Mouse (Mus musculus) megakaryocyte, embryonic 14.5 days (primary cell): ENCODE results near the gene Ric8b.

Experiments
- FLI1 ChIP-seq: IDR thresholded peaks from 2 replicates; pipeline ENCODE4 v1.6.1; 2012; ENCODE audit warnings: low read length, inconsistent platforms, mixed read lengths
- GATA1 ChIP-seq: IDR thresholded peaks from 3 replicates; pipeline ENCODE4 v1.6.1; 2012; ENCODE audit warnings: mixed read lengths, low read length, inconsistent platforms, borderline replicate concordance

DNA sequence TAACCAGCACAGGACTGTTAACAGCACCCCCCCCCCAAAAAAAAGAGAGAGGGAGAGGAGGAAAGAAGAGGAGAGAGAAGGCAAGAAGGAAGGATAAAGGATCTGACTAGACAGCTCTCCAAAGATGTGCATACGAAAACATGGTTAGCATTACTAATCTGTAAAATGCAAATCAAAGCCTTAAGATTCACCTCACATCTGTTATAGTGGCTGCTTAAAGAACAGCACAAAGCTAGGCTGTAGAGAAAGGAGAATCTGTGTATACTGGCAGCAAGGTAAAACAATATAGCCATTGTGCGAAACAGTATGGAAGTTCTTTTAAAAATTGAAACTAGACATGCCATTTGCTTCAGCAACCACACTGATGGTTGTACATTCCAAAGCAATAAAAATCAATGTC, 49.1 kb downstream of the Ric8b start:
- TF ChIP-seq GATA1 (no peak), FLI1 (no peak)
